25 mouse cellular contexts compared by ENCODE assay signal in the genomic region with DNA sequence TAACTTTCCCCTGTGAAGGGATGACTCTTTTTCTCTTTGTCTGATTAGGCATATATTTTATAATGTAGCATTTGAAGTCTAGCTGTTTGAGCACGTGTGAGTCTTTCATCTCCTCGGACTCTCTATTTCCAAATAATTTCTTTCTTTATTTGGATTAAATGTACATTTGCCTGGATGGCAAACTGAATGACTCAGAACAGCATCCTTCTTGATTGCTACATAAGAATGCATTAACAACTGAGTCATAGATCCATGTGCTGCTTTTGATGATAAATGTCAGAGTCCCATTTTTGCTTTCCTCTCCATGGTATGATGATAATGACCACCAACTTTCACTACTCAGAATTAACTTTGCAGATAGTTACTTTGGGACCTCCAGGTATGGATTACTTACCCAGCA.
"Had no signal": no experiment of that assay in that cellular context is flagged by ENCODE, and none has a peak within 500 bp of the region (broad histone marks: within the 10 kb centered on the region; RNA-seq: fewer than 3 reads in every experiment).

No protein-coding gene starts in this region.

- H3K4me3 ChIP-seq: gastrocnemius, adult 2 months; heart, embryonic 10.5 days; heart, embryonic 12.5 days; hindbrain, embryonic 10.5 days; hindbrain, embryonic 12.5 days; intestine, embryonic 15.5 days; limb, embryonic 10.5 days; limb, embryonic 12.5 days; liver, embryonic 12.5 days had no signal

- DNase-seq: gastrocnemius, adult 2 months; gastrocnemius, postnatal 10 days; gastrocnemius, postnatal 25 days; heart, adult 18-20 months; heart, postnatal 10 days; heart, postnatal 4 days; kidney, adult 18-20 months; kidney, adult 8-10 months; kidney, postnatal 10 days; kidney, postnatal 36 days; layer of hippocampus, adult 9-11 months; layer of hippocampus, postnatal 36 days had no signal

- H3K27me3 ChIP-seq: heart, embryonic 12.5 days; hindbrain, embryonic 12.5 days; intestine, embryonic 15.5 days; limb, embryonic 12.5 days; liver, embryonic 12.5 days had no signal

- H3K4me2 ChIP-seq: heart, embryonic 12.5 days; hindbrain, embryonic 12.5 days; hindbrain, embryonic 14.5 days; intestine, embryonic 15.5 days; limb, embryonic 12.5 days; liver, embryonic 12.5 days had no signal

- H3K36me3 ChIP-seq: heart, embryonic 10.5 days; heart, embryonic 12.5 days; hindbrain, embryonic 10.5 days; hindbrain, embryonic 12.5 days; intestine, embryonic 15.5 days; limb, embryonic 10.5 days; limb, embryonic 12.5 days; liver, embryonic 12.5 days had no signal

- H3K9ac ChIP-seq: heart, embryonic 12.5 days; hindbrain, embryonic 12.5 days; hindbrain, embryonic 14.5 days; intestine, embryonic 15.5 days; limb, embryonic 12.5 days; liver, embryonic 12.5 days; liver, embryonic 14.5 days had no signal

- H3K9me3 ChIP-seq: heart, embryonic 10.5 days; heart, embryonic 12.5 days; hindbrain, embryonic 10.5 days; hindbrain, embryonic 12.5 days; intestine, embryonic 15.5 days; limb, embryonic 10.5 days; limb, embryonic 12.5 days; liver, embryonic 12.5 days had no signal

- H3K27ac ChIP-seq: gastrocnemius, adult 2 months; heart, embryonic 10.5 days; hindbrain, embryonic 10.5 days; hindbrain, embryonic 12.5 days; hindbrain, embryonic 14.5 days; intestine, embryonic 15.5 days; limb, embryonic 10.5 days; limb, embryonic 12.5 days; liver, embryonic 12.5 days; liver, embryonic 14.5 days had no signal

- H3K4me1 ChIP-seq: heart, embryonic 10.5 days; heart, embryonic 12.5 days; hindbrain, embryonic 10.5 days; hindbrain, embryonic 12.5 days; intestine, embryonic 15.5 days; limb, embryonic 10.5 days; limb, embryonic 12.5 days; liver, embryonic 12.5 days had no signal

- ATAC-seq: hindbrain, embryonic 16.5 days; inflammation-experienced regulatory T-cells, adult 6 months; intestine, embryonic 15.5 days; intestine, postnatal 0 days; liver, embryonic 12.5 days had no signal
